Mouse (Mus musculus): ENCODE data around the gene Tmem50b.

DNA sequence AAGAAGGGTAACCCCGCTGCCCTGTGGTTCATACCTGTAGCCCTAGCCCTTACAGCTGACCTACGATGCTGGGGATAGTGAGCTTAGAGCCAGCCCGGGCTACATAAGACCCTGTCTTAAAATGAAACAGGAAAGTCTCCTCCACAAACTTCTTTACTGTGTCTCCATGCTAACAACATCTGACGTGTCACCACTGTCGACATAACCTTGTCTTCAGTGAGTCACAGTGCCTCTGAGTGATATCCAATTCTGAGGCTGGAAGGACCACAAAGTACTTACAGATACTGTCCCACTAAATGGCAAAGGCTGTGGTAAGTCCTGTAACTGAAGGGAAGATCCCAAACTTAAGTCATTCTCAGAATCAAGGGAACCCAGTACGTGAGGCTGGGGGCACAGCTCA is 11.4 kb downstream of the Tmem50b start:
- TF ChIP-seq CTCF (IDR thresholded peaks at IDR 0.05; ENCODE audit: insufficient read depth, low read depth, low read length) (no peak), POLR2A (IDR thresholded peaks at IDR 0.05; ENCODE audit: insufficient read depth, low read depth, low read length) (no peak)
